Mouse (Mus musculus) bone marrow macrophage, adult 2 months (primary cell): Measurements from ENCODE around the gene Gm49393. TPM values are rescaled to one million over a fixed set of nuclear protein-coding genes. Genes with fewer than 3 reads are reported as not detected.
A peak's percentile ranks its signal among the peaks of the same experiment; 100 is the strongest.
"Not testable (repeated sequence)": the region's sequence is repeated elsewhere in the genome, so short reads cannot be mapped to it uniquely, and the experiment has no call there.

Experiments used
- H3K27ac ChIP-seq: 2 replicates; pipeline ENCODE4 v1.5.1; 2012; ENCODE audit warnings: low read depth, low read length; ENCODE audit not compliant: insufficient read depth
- H3K4me1 ChIP-seq: 2 replicates; pipeline ENCODE4 v1.6.1; 2012; ENCODE audit warnings: low read length; ENCODE audit not compliant: control insufficient read depth, insufficient read depth
- H3K4me3 ChIP-seq: 2 replicates; pipeline ENCODE4 v1.5.1; 2012; ENCODE audit warnings: mild to moderate bottlenecking, low read length, moderate library complexity; ENCODE audit not compliant: insufficient read depth
- CTCF ChIP-seq: IDR thresholded peaks from 2 replicates; pipeline ENCODE4 v1.5.1; 2012; ENCODE audit warnings: low read depth, mild to moderate bottlenecking, low read length, moderate library complexity
- POLR2A ChIP-seq: IDR thresholded peaks from 2 replicates; pipeline ENCODE4 v1.6.1; 2012; ENCODE audit warnings: mild to moderate bottlenecking, low read depth, low read length, borderline replicate concordance
- polyA plus RNA-seq: library from polyadenylated mRNA; stranded (reverse); fragments of >200 nt; gene quantifications from 2 replicates; pipeline ENCODE4 v1.2.4, GENCODE M21; 2012; ENCODE audit not compliant: missing spikeins, insufficient read depth, insufficient read length

Gm49393 gene
- not detected in 2 replicates for polyA plus RNA-seq

GRCm38 (mm10) chr13:60935490-60935889 lies at the start of gene Gm49393:
Gm49393 (minus strand) TSS chr13:60935590.
- H3K4me3 ChIP-seq, H3K27ac ChIP-seq, H3K4me1 ChIP-seq: not testable (repeated sequence)

DNA sequence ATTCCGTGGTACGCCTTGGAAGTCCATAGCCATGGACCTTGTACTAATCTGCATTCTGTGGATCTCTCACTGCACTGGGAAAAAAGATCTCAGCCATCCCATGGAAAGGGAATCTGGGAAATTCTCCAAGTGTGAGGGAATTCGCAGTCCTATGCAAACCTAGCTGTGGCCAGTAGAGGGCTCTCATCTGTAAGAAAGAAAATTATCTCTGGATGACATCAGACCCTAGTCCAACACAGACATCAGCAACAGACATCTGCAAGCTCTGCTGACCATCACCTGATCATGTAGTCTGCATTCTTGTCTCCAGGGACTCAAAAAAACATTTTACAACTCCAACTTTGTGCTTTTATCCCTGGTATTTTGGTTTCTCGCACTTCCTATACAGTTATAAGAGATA lies 36.9 kb upstream of the Gm49393 start:
- not testable (repeated sequence) for H3K4me3 ChIP-seq, H3K4me1 ChIP-seq, H3K27ac ChIP-seq

DNA sequence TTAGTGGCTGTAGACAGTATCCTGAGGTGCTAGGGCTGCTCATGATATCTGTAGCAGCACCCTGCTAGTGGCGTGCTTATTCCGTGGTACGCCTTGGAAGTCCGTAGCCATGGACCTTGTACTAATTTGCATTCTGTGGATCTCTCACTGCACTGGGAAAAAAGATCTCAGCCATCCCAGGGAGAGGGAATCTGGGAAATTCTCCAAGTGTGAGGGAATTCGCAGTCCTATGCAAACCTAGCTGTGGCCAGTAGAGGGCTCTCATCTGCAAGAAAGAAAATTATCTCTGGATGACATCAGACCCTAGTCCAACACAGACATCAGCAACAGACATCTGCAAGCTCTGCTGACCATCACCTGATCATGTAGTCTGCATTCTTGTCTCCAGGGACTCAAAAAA lies 28.6 kb upstream of the Gm49393 start:
- H3K4me1 ChIP-seq, H3K27ac ChIP-seq: not testable (repeated sequence)

DNA sequence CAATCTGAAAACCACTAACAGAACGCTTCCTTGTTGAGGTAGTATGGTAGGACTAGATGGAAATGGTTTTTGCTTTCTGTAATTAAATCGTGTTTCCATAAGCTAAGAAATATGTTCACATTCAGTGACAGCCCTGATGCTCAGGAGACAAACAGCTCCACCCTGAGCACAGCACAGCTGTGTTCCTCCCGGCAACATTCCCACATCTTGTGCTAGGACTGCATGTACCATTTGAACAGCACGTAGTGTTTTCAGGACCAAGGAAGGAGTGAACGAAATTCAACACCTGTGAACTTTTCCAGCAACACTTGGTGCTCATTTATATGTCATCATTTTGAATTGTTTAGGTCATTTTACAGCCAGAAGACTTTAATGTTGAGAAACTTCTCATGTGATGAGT lies 26.3 kb upstream of the Gm49393 start:
- Histone ChIP-seq H3K27ac (no peak overlapping the region), H3K4me3 (no peak overlapping the region), H3K4me1 (no peaks in the 10 kb centered on the region)
- TF ChIP-seq POLR2A (no peak), CTCF (no peak)

More for the DNA sequence above, 28.6 kb upstream of the Gm49393 start:
- H3K4me3 ChIP-seq: not testable (repeated sequence)

DNA sequence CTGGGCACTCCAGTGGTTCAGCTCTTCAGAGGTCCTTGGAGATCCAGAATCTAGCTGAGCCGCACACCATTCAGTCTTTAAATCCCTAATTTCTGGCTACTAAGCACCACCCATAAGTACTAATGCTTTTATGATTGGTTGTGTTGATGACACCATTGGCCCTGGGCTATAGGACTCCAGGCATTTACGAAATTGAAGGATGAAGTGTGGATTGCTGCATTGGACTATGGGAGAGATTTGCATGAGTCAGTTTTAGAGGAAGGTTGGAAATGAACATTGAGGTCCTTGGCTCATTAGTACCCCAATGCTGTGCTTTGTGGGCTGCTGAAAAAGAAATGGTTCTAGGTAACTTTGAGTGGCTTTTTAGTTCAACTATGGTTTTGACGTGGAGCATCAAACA lies 6.5 kb upstream of the Gm49393 start, which contains the start of gene Tpbpa:
Gene Tpbpa (minus strand): TSS at position 101 of the 400 bp plus-strand sequence.
- not testable (repeated sequence) for H3K27ac ChIP-seq, H3K4me1 ChIP-seq, H3K4me3 ChIP-seq

DNA sequence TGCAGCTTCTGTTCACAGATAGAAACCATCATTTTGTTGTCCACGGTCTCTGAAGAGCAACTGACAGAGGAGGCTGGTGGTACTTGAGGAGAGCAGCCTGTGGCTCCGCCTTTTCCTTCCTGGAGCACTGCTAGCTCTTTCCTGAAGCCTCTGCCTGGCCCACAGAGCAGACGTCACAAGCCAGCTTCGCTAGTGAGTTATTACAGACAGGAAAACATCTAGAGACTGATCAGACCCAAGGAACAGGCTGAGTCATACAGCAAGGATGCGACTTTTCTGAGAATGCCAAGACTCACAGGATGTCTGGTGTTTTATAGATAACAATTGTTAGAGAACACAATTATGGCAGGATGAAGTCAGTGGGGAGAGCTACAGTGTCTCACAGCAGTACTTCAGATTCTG lies 1.1 kb upstream of the Gm49393 start, which contains the start of the genes Gm49391 and Ctla2a:
Gene Gm49391 (minus strand): TSS at position 72 of the 402 bp plus-strand sequence.
Gene Ctla2a (minus strand): TSS at position 126 of the 402 bp plus-strand sequence.
- H3K4me1 ChIP-seq: peaks cover 5% of the 10 kb centered on the region; the same call in 1 of the 2 replicates
- H3K4me3 ChIP-seq: no peak within 1 kb of the TSS
- TF ChIP-seq CTCF: no peak
- TF ChIP-seq POLR2A: no peak
- no peak within 1 kb of the TSS for H3K27ac ChIP-seq

GRCm38 (mm10) chr13:60904780-60905179 lies 30.6 kb downstream of the Gm49393 start, which contains the start of gene Tpbpb:
Tpbpb (minus strand) TSS chr13:60904880.
- not testable (repeated sequence) for H3K4me3 ChIP-seq, H3K27ac ChIP-seq, H3K4me1 ChIP-seq

DNA sequence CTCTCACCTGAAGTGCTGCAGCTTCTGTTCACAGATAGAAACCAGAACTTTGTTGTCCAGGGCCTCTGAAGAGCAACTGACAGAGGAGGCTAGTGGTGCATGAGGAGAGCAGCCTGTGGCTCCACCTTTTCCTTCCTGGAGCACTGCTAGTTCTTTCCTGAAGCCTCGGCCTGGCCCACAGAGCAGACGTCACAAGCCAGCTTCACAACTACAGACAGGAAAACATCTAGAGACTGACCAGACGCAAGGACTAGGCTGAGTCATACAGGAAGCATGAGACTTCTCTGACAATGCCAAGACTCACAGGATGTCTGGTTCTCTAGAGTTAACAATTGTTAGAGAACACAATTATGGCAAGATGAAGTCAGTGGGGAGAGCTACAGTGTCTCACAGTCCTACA lies 38.1 kb downstream of the Gm49393 start, which contains the start of gene Ctla2b:
Gene Ctla2b (minus strand): TSS at position 120 of the 400 bp plus-strand sequence.
- H3K4me1 ChIP-seq: peaks cover 29% of the 10 kb centered on the region
- H3K27ac ChIP-seq: peak within 1 kb of the TSS; percentile 82
- no peak for TF ChIP-seq POLR2A
- no peak for TF ChIP-seq CTCF
- peak within 1 kb of the TSS; percentile 46 for H3K4me3 ChIP-seq

- H3K4me3 ChIP-seq: peak within 1 kb of the TSS; percentile 46
- H3K27ac ChIP-seq: peak within 1 kb of the TSS; percentile 82
- H3K4me1 ChIP-seq: peaks cover 33% of the 10 kb centered on the region
Measured at GRCm38 (mm10) chr13:60896794-60897193, 38.6 kb downstream of the Gm49393 start, which contains the start of gene Gm49392. Gm49392 (minus strand) TSS chr13:60896894.

- Histone ChIP-seq H3K4me1 (peaks cover 36% of the 10 kb centered on the region), H3K4me3 (no peak overlapping the region), H3K27ac (peak overlapping the region; percentile 11; the same call in 1 of the 2 replicates)
- no peak for TF ChIP-seq CTCF
- TF ChIP-seq POLR2A: no peak
Measured at GRCm38 (mm10) chr13:60895406-60896160, 39.8 kb downstream of the Gm49393 start.

GRCm38 (mm10) chr13:60892301-60892700 lies 43.1 kb downstream of the Gm49393 start:
- Histone ChIP-seq H3K4me3 (peak overlapping the region; percentile 32; the same call in 1 of the 2 replicates), H3K4me1 (peaks cover 31% of the 10 kb centered on the region), H3K27ac (peak overlapping the region; percentile 100)
- TF ChIP-seq CTCF (no peak), POLR2A (no peak)
